Mouse (Mus musculus) lung, postnatal 4 days (tissue): ENCODE measurements around the gene Efna4.

ENCODE experiments used
- DNase-seq, 2 experiments: peaks; one replicate each; pipeline ENCODE4 v3.0.0; 2021

The Efna4 gene

GRCm38 (mm10) chr3:89304440-89304839 lies 33.4 kb downstream of the Efna4 start:
- DNase-seq = no peak

- no peak for DNase-seq
Observed at GRCm38 (mm10) chr3:89300514-89300913, 37.3 kb downstream of the Efna4 start.

GRCm38 (mm10) chr3:89300071-89300470 lies 37.8 kb downstream of the Efna4 start:
- no peak for DNase-seq

DNA sequence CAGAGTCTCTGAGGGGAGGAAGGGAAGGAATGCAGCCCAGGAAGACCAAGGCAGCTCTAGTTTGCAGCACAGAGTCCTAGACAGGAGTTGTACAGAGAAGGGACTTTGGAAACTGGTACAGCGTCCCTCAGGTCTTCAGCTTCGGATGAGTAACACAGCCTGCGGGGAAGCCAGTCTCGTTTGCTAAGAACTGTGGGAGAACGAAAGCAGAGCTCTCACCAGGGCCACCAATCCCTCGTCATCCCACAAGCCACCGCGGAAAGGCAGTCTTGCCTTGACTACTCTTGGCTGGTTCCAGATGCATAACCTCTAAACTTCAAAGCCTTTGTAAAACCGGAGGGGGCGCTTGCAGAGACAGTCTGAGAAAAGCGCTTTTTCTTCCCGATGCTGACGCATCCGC lies 38.3 kb downstream of the Efna4 start:
- peak in 1 of 2 experiments; percentile 43 for DNase-seq

- no peak for DNase-seq
Observed at GRCm38 (mm10) chr3:89298908-89299307, 38.9 kb downstream of the Efna4 start.

- no peak for DNase-seq
Observed at GRCm38 (mm10) chr3:89296761-89297396, 40.9 kb downstream of the Efna4 start.

GRCm38 (mm10) chr3:89295685-89296230 lies 42.1 kb downstream of the Efna4 start:
- no peak for DNase-seq

- no peak for DNase-seq
Observed at GRCm38 (mm10) chr3:89294195-89294594, 43.6 kb downstream of the Efna4 start.

DNA sequence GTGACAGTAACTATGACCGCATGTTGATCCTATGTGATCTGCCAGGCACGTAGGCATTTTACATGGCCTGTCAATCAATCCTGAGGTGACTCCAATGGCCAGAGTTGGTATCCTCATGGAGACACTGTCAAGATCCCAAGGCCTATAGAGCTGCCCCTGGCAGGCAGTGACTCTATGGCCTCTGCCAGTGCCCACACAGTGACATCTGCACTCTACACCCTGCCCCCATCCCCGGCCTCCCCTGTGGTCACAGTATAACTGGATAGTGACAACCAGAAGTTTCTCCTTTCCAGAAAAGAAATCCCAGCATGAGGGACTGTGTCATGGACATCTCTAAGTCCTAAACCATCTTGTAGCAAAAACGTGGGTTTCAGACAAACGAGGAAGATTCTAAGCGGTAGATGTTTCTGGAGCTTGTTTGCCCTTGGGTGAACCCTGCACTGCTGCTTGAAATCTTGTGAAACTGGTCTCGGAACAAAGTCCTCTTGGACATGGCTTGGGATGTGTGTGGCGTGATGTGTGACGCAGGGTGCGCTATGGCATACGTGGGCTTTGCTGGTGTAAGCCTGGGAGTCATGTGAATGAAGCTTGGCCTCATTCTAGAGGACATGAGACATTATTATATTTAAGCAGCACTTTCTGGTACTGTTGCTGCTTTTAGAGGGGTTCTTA lies 44.4 kb downstream of the Efna4 start:
- no peak for DNase-seq

- no peak for DNase-seq
Observed at GRCm38 (mm10) chr3:89292303-89292702, 45.5 kb downstream of the Efna4 start.

DNA sequence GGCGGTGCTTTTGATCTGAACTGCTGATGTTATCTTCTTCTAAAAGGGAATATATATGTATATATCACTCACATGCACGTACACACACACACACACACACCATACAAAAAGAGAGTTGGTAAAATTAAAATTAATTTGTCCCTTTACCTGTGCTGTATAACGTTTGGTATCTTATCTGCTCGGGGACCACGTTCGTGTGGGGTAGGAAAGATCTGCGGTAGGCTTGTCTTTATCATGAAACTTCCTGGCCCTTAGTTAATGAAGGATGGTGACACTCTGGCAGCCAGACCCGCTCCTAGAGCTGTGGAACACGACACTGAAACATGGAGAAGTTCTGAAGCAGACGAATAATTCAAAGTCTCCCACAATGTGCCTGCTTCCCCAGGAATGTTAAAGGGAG lies 46.0 kb downstream of the Efna4 start:
- DNase-seq = no peak

DNA sequence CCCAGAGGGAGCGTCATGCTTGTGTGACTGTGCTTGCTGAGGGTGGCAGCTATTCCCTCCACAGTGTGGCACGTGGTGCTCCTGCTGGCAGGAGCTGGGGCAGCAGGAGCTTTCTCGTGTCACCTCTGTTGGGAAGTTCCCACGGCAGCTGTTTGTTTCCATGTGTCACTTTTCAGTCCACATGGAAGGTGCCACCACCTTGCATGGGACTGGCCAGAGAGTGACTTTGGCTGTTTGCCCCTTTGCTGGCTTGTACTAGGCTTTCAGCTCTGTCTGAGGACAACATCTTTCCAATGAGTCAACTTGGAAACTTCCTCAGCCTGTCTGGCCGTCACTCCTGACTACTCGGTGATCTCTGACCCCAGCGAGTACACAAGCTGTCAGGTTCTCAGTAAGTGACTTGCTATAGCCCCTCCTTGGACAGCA lies 49.3 kb downstream of the Efna4 start:
- DNase-seq = no peak

DNA sequence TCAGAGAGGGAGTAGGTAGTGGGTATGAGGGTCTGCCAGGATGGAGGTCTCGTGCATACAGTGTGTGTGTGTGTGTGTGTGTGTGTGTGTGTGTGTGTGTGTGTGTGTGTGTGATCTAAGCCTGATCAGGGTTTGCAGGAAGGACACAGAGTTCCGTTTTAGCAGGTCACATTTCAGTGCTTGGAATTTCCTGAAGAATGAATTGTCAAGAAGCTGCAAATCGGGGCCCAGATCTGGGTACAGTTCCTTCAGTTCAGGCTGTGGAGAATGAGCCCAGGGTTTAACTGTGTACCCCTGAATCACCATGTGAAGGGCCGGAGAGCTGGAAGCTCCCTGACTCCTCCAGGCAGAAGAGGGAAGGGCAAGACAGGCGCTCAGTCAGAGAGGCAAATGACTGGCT lies 50.5 kb downstream of the Efna4 start:
- DNase-seq = no peak

- no peak for DNase-seq
Observed at GRCm38 (mm10) chr3:89285526-89285925, 52.3 kb downstream of the Efna4 start.

DNA sequence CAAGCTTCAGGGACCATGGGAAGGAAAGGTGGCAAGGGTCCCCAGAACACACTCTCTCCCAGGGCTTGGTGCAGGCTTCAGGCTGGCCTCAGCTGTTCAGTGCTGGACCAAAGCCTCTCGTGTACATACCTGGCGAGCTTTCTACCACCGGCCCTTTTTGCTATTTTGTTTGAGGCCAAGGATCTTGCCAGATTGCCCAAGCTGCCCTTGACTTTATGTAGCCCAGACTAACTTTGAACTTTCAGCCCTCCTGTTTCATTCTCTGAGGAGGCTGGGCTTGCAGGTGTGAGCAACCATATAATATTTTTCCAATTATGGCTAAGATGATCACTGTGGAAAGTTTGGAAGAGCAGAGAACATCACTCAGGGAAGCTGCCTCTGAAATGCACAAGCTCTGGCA lies 53.6 kb downstream of the Efna4 start:
- DNase-seq = no peak
